Mouse (Mus musculus): ENCODE measurements at regions not wholly inside any gene's neighbourhood (a gene's known extent, or its start where the extent isn't known, plus 50 kb on each side); places are given as distances from the start of the nearest gene placed in this dataset.
A peak's percentile ranks its signal among the peaks of the same experiment; 100 is the strongest.

- no peak for DNase-seq (ENCODE audit: low read depth in 3 of 3, low spot score in 3 of 3)
- no peak for TF ChIP-seq EP300 (IDR thresholded peaks at IDR 0.05; ENCODE audit: low read depth)
- TF ChIP-seq CTCF (IDR thresholded peaks at IDR 0.05; ENCODE audit: low read depth): no peak
- H3K27ac ChIP-seq: no peak overlapping the region
- ATAC-seq (ENCODE audit: insufficient read depth): no peak
- H3K9me3 ChIP-seq (ENCODE audit: control insufficient read depth, low read length): no peaks in the 10 kb centered on the region
- no peak overlapping the region for H3K4me2 ChIP-seq (ENCODE audit: low read depth)
- no peaks in the 10 kb centered on the region for H3K36me3 ChIP-seq (replicated peaks; ENCODE audit: control insufficient read depth, insufficient read depth, low read depth)
- 67% methylated on average over 9 of the region's 9 CpGs for WGBS (ENCODE audit: insufficient replicate concordance)
- H3K27me3 ChIP-seq (ENCODE audit: control insufficient read depth, insufficient read depth, low read length): no peaks in the 10 kb centered on the region
- no peaks in the 10 kb centered on the region for H3K4me1 ChIP-seq (replicated peaks; ENCODE audit: control insufficient read depth in 2 of 2, insufficient read depth in 2 of 2, low read length in 1 of 2)
- H3K4me3 ChIP-seq (ENCODE audit: insufficient read depth in 1 of 2, low read depth in 2 of 2, low read length in 2 of 2): no peak overlapping the region
- no peak overlapping the region for H3K9ac ChIP-seq (replicated peaks)
Measured at GRCm38 (mm10) chr8:89380436-89380835, 336.5 kb upstream of the Sall1 start.

- H3K27ac ChIP-seq: no peak overlapping the region
- no peaks in the 10 kb centered on the region for H3K9me3 ChIP-seq (ENCODE audit: control insufficient read depth, low read length)
- no peak overlapping the region for H3K4me3 ChIP-seq (ENCODE audit: insufficient read depth in 1 of 2, low read depth in 2 of 2, low read length in 2 of 2)
- no peak overlapping the region for H3K9ac ChIP-seq (replicated peaks)
- H3K4me2 ChIP-seq (ENCODE audit: low read depth): no peak overlapping the region
- DNase-seq (ENCODE audit: low read depth in 3 of 3, low spot score in 3 of 3) (no peak), ATAC-seq (ENCODE audit: insufficient read depth) (no peak)
- H3K27me3 ChIP-seq (ENCODE audit: control insufficient read depth, insufficient read depth, low read length): no peaks in the 10 kb centered on the region
- 60% methylated on average over 3 of the region's 3 CpGs for WGBS (ENCODE audit: insufficient replicate concordance)
- H3K36me3 ChIP-seq (replicated peaks; ENCODE audit: control insufficient read depth, insufficient read depth, low read depth): no peaks in the 10 kb centered on the region
- TF ChIP-seq CTCF (IDR thresholded peaks at IDR 0.05; ENCODE audit: low read depth) (no peak), EP300 (IDR thresholded peaks at IDR 0.05; ENCODE audit: low read depth) (no peak)
- no peaks in the 10 kb centered on the region for H3K4me1 ChIP-seq (replicated peaks; ENCODE audit: control insufficient read depth in 2 of 2, insufficient read depth in 2 of 2, low read length in 1 of 2)
Measured at GRCm38 (mm10) chr8:89372761-89373160, 328.8 kb upstream of the Sall1 start.

GRCm38 (mm10) chr8:89371773-89372132 is 327.8 kb upstream of the Sall1 start:
- DNase-seq (ENCODE audit: low read depth in 3 of 3, low spot score in 3 of 3) (no peak), ATAC-seq (ENCODE audit: insufficient read depth) (no peak)
- Histone ChIP-seq H3K4me1 (replicated peaks; ENCODE audit: control insufficient read depth in 2 of 2, insufficient read depth in 2 of 2, low read length in 1 of 2) (no peaks in the 10 kb centered on the region), H3K4me3 (ENCODE audit: insufficient read depth in 1 of 2, low read depth in 2 of 2, low read length in 2 of 2) (no peak overlapping the region), H3K36me3 (replicated peaks; ENCODE audit: control insufficient read depth, insufficient read depth, low read depth) (no peaks in the 10 kb centered on the region), H3K9me3 (ENCODE audit: control insufficient read depth, low read length) (no peaks in the 10 kb centered on the region), H3K4me2 (ENCODE audit: low read depth) (no peak overlapping the region), H3K27me3 (ENCODE audit: control insufficient read depth, insufficient read depth, low read length) (no peaks in the 10 kb centered on the region), H3K27ac (no peak overlapping the region), H3K9ac (replicated peaks) (no peak overlapping the region)
- no peak for TF ChIP-seq EP300 (IDR thresholded peaks at IDR 0.05; ENCODE audit: low read depth)
- no peak for TF ChIP-seq CTCF (IDR thresholded peaks at IDR 0.05; ENCODE audit: low read depth)
- WGBS (ENCODE audit: insufficient replicate concordance): 60% methylated on average over 4 of the region's 4 CpGs

DNA sequence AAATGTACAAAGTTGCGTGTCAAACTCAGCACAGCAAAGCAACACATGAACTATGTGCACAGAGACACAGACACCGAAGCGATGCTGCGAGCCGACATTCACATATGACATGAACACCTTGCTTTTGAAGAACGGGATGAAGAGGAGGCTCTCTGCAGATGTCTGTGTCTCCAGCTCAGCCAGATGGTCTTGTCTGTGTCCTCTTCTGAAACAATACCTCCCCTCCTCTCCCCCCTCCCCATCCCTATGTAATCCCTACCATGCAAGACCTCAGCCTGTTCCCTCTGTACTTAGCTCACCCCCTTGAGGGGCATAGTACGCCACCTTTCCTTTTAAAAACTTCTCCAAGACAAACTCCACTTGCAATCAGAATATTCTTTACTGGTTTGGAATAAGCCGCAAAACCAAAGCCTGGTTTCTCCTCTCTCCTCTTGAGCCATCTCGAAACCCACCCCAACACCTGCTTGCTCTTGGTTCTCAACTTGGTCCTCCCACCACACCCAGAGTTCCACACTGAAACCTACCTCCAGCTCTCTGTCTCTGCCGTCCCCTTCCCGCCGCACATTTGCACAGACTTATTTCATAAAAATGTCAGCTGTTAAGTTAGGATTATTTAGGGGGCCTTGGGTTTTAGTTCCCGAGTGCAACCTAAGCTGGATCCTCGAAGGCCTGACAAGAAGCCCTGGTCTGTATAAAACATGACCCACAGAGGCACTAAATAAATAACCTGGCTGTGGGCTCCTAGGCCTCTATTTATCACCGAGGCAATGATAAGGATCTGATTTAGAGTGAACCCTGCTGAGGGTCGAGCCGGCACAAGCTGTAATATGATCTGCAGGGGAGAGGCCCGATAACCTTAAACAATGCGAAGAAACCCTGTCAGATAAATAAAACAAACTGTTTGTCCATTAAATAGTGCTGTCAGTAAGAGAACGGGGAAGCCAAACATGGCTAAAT is 327.1 kb upstream of the Sall1 start:
- no peaks in the 10 kb centered on the region for H3K27me3 ChIP-seq (ENCODE audit: control insufficient read depth, insufficient read depth, low read length)
- no peak overlapping the region for H3K27ac ChIP-seq
- H3K4me1 ChIP-seq (replicated peaks; ENCODE audit: control insufficient read depth in 2 of 2, insufficient read depth in 2 of 2, low read length in 1 of 2): no peaks in the 10 kb centered on the region
- ATAC-seq (ENCODE audit: insufficient read depth): no peak
- H3K9ac ChIP-seq (replicated peaks): no peak overlapping the region
- no peak overlapping the region for H3K4me2 ChIP-seq (ENCODE audit: low read depth)
- TF ChIP-seq EP300 (IDR thresholded peaks at IDR 0.05; ENCODE audit: low read depth) (no peak), CTCF (IDR thresholded peaks at IDR 0.05; ENCODE audit: low read depth) (no peak)
- H3K36me3 ChIP-seq (replicated peaks; ENCODE audit: control insufficient read depth, insufficient read depth, low read depth): no peaks in the 10 kb centered on the region
- no peak overlapping the region for H3K4me3 ChIP-seq (ENCODE audit: insufficient read depth in 1 of 2, low read depth in 2 of 2, low read length in 2 of 2)
- no peaks in the 10 kb centered on the region for H3K9me3 ChIP-seq (ENCODE audit: control insufficient read depth, low read length)
- DNase-seq (ENCODE audit: low read depth in 3 of 3, low spot score in 3 of 3): no peak
- WGBS (ENCODE audit: insufficient replicate concordance): 54% methylated on average over 20 of the region's 20 CpGs

- WGBS (ENCODE audit: insufficient replicate concordance): 62% methylated on average over 3 of the region's 3 CpGs
- DNase-seq (ENCODE audit: low read depth in 3 of 3, low spot score in 3 of 3): peak in 1 of 3 experiments; percentile 2
- TF ChIP-seq EP300 (IDR thresholded peaks at IDR 0.05; ENCODE audit: low read depth): no peak
- no peak for TF ChIP-seq CTCF (IDR thresholded peaks at IDR 0.05; ENCODE audit: low read depth)
- no peaks in the 10 kb centered on the region for H3K9me3 ChIP-seq (ENCODE audit: control insufficient read depth, low read length)
- no peak for ATAC-seq (ENCODE audit: insufficient read depth)
- no peaks in the 10 kb centered on the region for H3K4me1 ChIP-seq (replicated peaks; ENCODE audit: control insufficient read depth in 2 of 2, insufficient read depth in 2 of 2, low read length in 1 of 2)
- no peaks in the 10 kb centered on the region for H3K36me3 ChIP-seq (replicated peaks; ENCODE audit: control insufficient read depth, insufficient read depth, low read depth)
- no peak overlapping the region for H3K9ac ChIP-seq (replicated peaks)
- no peak overlapping the region for H3K27ac ChIP-seq
- no peaks in the 10 kb centered on the region for H3K27me3 ChIP-seq (ENCODE audit: control insufficient read depth, insufficient read depth, low read length)
- H3K4me3 ChIP-seq (ENCODE audit: insufficient read depth in 1 of 2, low read depth in 2 of 2, low read length in 2 of 2): no peak overlapping the region
- H3K4me2 ChIP-seq (ENCODE audit: low read depth): no peak overlapping the region
Measured at GRCm38 (mm10) chr8:89365430-89365829, 321.5 kb upstream of the Sall1 start.
